Mouse (Mus musculus) ovary, adult 10 weeks (tissue): ENCODE measurements around the gene Prss30. TPM values are rescaled to one million over a fixed set of nuclear protein-coding genes. Genes with fewer than 3 reads are reported as not detected.

Source experiments
- polyA plus RNA-seq: library from polyadenylated mRNA; stranded (reverse); fragments of 350-450 nt; fragmentation: Illumina TruSeq; extraction: RNeasy Lipid Tissue Mini Kit (QIAGEN cat#74804); gene quantifications from one replicate; pipeline ENCODE4 v1.2.3, GENCODE M21; 2014

Prss30 gene
- polyA plus RNA-seq: 0.43 TPM

GRCm38 (mm10) chr17:23980297-23980909, at the start of gene Prss30:
Prss30 (minus strand) TSS chr17:23980566.

GRCm38 (mm10) chr17:23997901-23998300, 17.5 kb upstream of the Prss30 start, which contains the start of gene Prss22:
Prss22 (minus strand) TSS chr17:23998100.

GRCm38 (mm10) chr17:23955174-23955573, 25.2 kb downstream of the Prss30 start, which contains the start of gene Sbpl:
Sbpl (minus strand) TSS chr17:23955274.

GRCm38 (mm10) chr17:23941372-23941771, 39.0 kb downstream of the Prss30 start, which contains the start of gene Sbp:
Sbp (plus strand) TSS chr17:23941672.

Other genes with a start within 250 kb of the Prss30 start
- 2.0 TPM for gene Paqr4, start 239.7 kb downstream of the Prss30 start, polyA plus RNA-seq
- gene Kremen2, start 234.7 kb downstream of the Prss30 start, polyA plus RNA-seq: not detected
- 0.34 TPM for gene Flywch1, start 209.0 kb downstream of the Prss30 start, polyA plus RNA-seq
- gene Flywch2, start 194.5 kb downstream of the Prss30 start, polyA plus RNA-seq: not detected
- gene Srrm2, start 190.0 kb downstream of the Prss30 start, polyA plus RNA-seq: 111 TPM
- 18.7 TPM for gene Elob, start 151.4 kb downstream of the Prss30 start, polyA plus RNA-seq
- gene Prss33, start 144.5 kb downstream of the Prss30 start, polyA plus RNA-seq: not detected
- gene Prss32, start 136.7 kb downstream of the Prss30 start, polyA plus RNA-seq: not detected
- gene Prss41, start 136.4 kb downstream of the Prss30 start, polyA plus RNA-seq: not detected
- gene Prss21, start 112.5 kb downstream of the Prss30 start, polyA plus RNA-seq: not detected
- gene Dcpp1, start 99.7 kb downstream of the Prss30 start, polyA plus RNA-seq: 1.3 TPM
- gene Dcpp2, start 99.7 kb downstream of the Prss30 start, polyA plus RNA-seq: not detected
- gene Dcpp3, start 63.1 kb downstream of the Prss30 start, polyA plus RNA-seq: 4.1 TPM
- not detected for gene Sbp, start 38.9 kb downstream of the Prss30 start, polyA plus RNA-seq
- not detected for gene Sbpl, start 25.3 kb downstream of the Prss30 start, polyA plus RNA-seq
- not detected for gene Prss22, start 17.5 kb upstream of the Prss30 start, polyA plus RNA-seq
- gene Prss27, start 57.6 kb upstream of the Prss30 start, polyA plus RNA-seq: not detected
- 64.0 TPM for gene Kctd5, start 92.9 kb upstream of the Prss30 start, polyA plus RNA-seq
- 52.1 TPM for gene Pdpk1, start 170.4 kb upstream of the Prss30 start, polyA plus RNA-seq
- gene Amdhd2, start 183.2 kb upstream of the Prss30 start, polyA plus RNA-seq: not detected
- gene Atp6v0c, start 189.1 kb upstream of the Prss30 start, polyA plus RNA-seq: 42.9 TPM
- 18.2 TPM for gene Tbc1d24, start 225.0 kb upstream of the Prss30 start, polyA plus RNA-seq
- gene Ntn3, start 229.0 kb upstream of the Prss30 start, polyA plus RNA-seq: 0.48 TPM
- 4.7 TPM for gene Tedc2, start 240.3 kb upstream of the Prss30 start, polyA plus RNA-seq